Comparison of ENCODE assay signal across 8 mouse cellular contexts in genomic region chr17:48119656-48120055, GRCm38 (mm10). TPM values are rescaled to one million over a fixed set of nuclear protein-coding genes. Genes with fewer than 3 reads are reported as not detected.
DNase-seq lines count a peak whose midpoint lies in the region; ATAC-seq lines count a peak whose summit lies in the region.

No protein-coding gene starts in this region.

- peak; percentile 75 for ATAC-seq in embryonic facial prominence, embryonic 11.5 days (replicated peaks; ENCODE audit: insufficient number of reproducible peaks, low FRiP score, low TSS enrichment, low read depth)
- ATAC-seq in inflammation-experienced regulatory T-cells, adult 6 months: no peak

- no peaks in the 10 kb centered on the region for H3K4me1 ChIP-seq in embryonic facial prominence, embryonic 11.5 days (ENCODE audit: control insufficient read depth, insufficient read depth, low read length)

- WGBS in embryonic facial prominence, embryonic 11.5 days: 22% methylated on average over 3 of the region's 3 CpGs

- intact Hi-C loops in heart, postnatal 14 days (cut with DNase I): loop anchor here (10.0 kb wide), 1 partner anchor 215 kb away; no protein-coding TSS in a partner anchor

- H3K4me3 ChIP-seq in embryonic facial prominence, embryonic 11.5 days (ENCODE audit: low read depth, low read length): no peak overlapping the region

- peak; percentile 86 for DNase-seq in ES-CJ7 (ENCODE audit: low read depth, low spot score)
- peak; percentile 77 to 81 for DNase-seq in adrenal gland, postnatal 36 days
- DNase-seq in embryonic facial prominence, embryonic 11.5 days (ENCODE audit: low spot score): peak; percentile 89
- DNase-seq in heart, postnatal 14 days: peak; percentile 75 to 87
- peak; percentile 44 for DNase-seq in layer of hippocampus, adult 9-10 months (ENCODE audit: low spot score)
- peak; percentile 88 for DNase-seq in lung, postnatal 36 days
- peak; percentile 85 for DNase-seq in right cerebral cortex, postnatal 4 days

- H3K4me2 ChIP-seq in embryonic facial prominence, embryonic 11.5 days (ENCODE audit: low read depth, low read length): no peak overlapping the region

- no peaks in the 10 kb centered on the region for H3K27me3 ChIP-seq in embryonic facial prominence, embryonic 11.5 days (ENCODE audit: control insufficient read depth, insufficient read depth, low read length)

- no peak overlapping the region for H3K27ac ChIP-seq in embryonic facial prominence, embryonic 11.5 days (replicated peaks; ENCODE audit: low read depth, low read length)

- H3K9me3 ChIP-seq in embryonic facial prominence, embryonic 11.5 days (replicated peaks; ENCODE audit: control insufficient read depth, low read length): no peaks in the 10 kb centered on the region

- no peak overlapping the region for H3K9ac ChIP-seq in embryonic facial prominence, embryonic 11.5 days (replicated peaks; ENCODE audit: low read length)

- no peaks in the 10 kb centered on the region for H3K36me3 ChIP-seq in embryonic facial prominence, embryonic 11.5 days (replicated peaks; ENCODE audit: control insufficient read depth, insufficient read depth, low read depth, low read length)

RNA-seq across cellular contexts. Expression of gene 9830107B12Rik, which starts 26.4 kb away (rescaled TPM):
- not detected for total RNA-seq in adrenal gland, postnatal 36 days (2021)
- polyA plus RNA-seq in embryonic facial prominence, embryonic 11.5 days (2014; fragmentation: Nextera tagmentation; extraction: Ambion mirVana): not detected in 2 replicates
- total RNA-seq in heart, postnatal 14 days (2021): not detected
- not detected for polyA plus RNA-seq in inflammation-experienced regulatory T-cells, adult 6 months (2017; shearing (Covaris generic))

RNA-seq across cellular contexts. Expression of gene 1700067P10Rik, which starts 30.5 kb away (rescaled TPM):
- total RNA-seq in adrenal gland, postnatal 36 days (2021): not detected
- polyA plus RNA-seq in embryonic facial prominence, embryonic 11.5 days (2014; fragmentation: Nextera tagmentation; extraction: Ambion mirVana): not detected in 2 replicates
- total RNA-seq in heart, postnatal 14 days (2021): not detected
- polyA plus RNA-seq in inflammation-experienced regulatory T-cells, adult 6 months (2017; shearing (Covaris generic)): not detected

RNA-seq across cellular contexts. Expression of gene A530064D06Rik, which starts 47.4 kb away (rescaled TPM):
- total RNA-seq in adrenal gland, postnatal 36 days (2021): not detected
- 0.24 TPM in 1 of 2 replicates, not detected in the other for polyA plus RNA-seq in embryonic facial prominence, embryonic 11.5 days (2014; fragmentation: Nextera tagmentation; extraction: Ambion mirVana)
- total RNA-seq in heart, postnatal 14 days (2021): not detected
- under 1 TPM in 1 of 3 experiments, not detected in 2; 0.36 TPM for polyA plus RNA-seq in inflammation-experienced regulatory T-cells, adult 6 months (2017; shearing (Covaris generic))
